Mouse (Mus musculus): ENCODE measurements around the gene Hpse. TPM values are rescaled to one million over a fixed set of nuclear protein-coding genes. Genes with fewer than 3 reads are reported as not detected.

Gene Hpse
- polyA plus RNA-seq, 1 experiment from 2014 or later, result 3.4 TPM

- TF ChIP-seq CTCF (IDR thresholded peaks at IDR 0.05; ENCODE audit: low read depth), result no peak
- H3K27me3 ChIP-seq (ENCODE audit: insufficient read depth, low read length), result no peaks in the 10 kb centered on the region
- DNase-seq (no peak), ATAC-seq (ENCODE audit: insufficient read depth) (no peak)
- no peak overlapping the region for H3K4me2 ChIP-seq
- no peaks in the 10 kb centered on the region for H3K4me1 ChIP-seq (ENCODE audit: insufficient read depth)
- H3K4me3 ChIP-seq (ENCODE audit: low read depth, low read length), result no peak overlapping the region
- 75% methylated on average over 8 of the region's 8 CpGs for WGBS
- no peaks in the 10 kb centered on the region for H3K36me3 ChIP-seq (ENCODE audit: insufficient read depth)
- H3K9me3 ChIP-seq (ENCODE audit: low read depth, low read length), result no peaks in the 10 kb centered on the region
- H3K9ac ChIP-seq, result no peak overlapping the region
- no peak overlapping the region for H3K27ac ChIP-seq (ENCODE audit: low read depth)
These were observed 86.9 kb downstream of the Hpse start for GRCm38 (mm10) chr5:100632540-100633129.

Other genes with a start within 250 kb of the Hpse start
- 18.0 and 18.5 TPM in 2 replicates for gene Lin54, start 219.1 kb downstream of the Hpse start, polyA plus RNA-seq (2014; fragmentation: Nextera tagmentation; extraction: Ambion mirVana)
- 202 and 209 TPM in 2 replicates for gene Cops4, start 201.4 kb downstream of the Hpse start, polyA plus RNA-seq (2014; fragmentation: Nextera tagmentation; extraction: Ambion mirVana)
- 10.0 and 11.5 TPM in 2 replicates for gene Plac8, start 147.5 kb downstream of the Hpse start, polyA plus RNA-seq (2014; fragmentation: Nextera tagmentation; extraction: Ambion mirVana)
- gene Coq2, start 44.6 kb downstream of the Hpse start, polyA plus RNA-seq (2014; fragmentation: Nextera tagmentation; extraction: Ambion mirVana), result 68.7 and 70.9 TPM in 2 replicates
- gene Helq, start 78.9 kb upstream of the Hpse start, polyA plus RNA-seq (2014; fragmentation: Nextera tagmentation; extraction: Ambion mirVana), result 20.3 and 21.6 TPM in 2 replicates
- 161 and 167 TPM in 2 replicates for gene Mrps18c, start 78.9 kb upstream of the Hpse start, polyA plus RNA-seq (2014; fragmentation: Nextera tagmentation; extraction: Ambion mirVana)
- gene Abraxas1, start 101.2 kb upstream of the Hpse start, polyA plus RNA-seq (2014; fragmentation: Nextera tagmentation; extraction: Ambion mirVana), result 30.2 and 32.0 TPM in 2 replicates
- 0.63 and 0.93 TPM in 2 replicates for gene Gpat3, start 126.0 kb upstream of the Hpse start, polyA plus RNA-seq (2014; fragmentation: Nextera tagmentation; extraction: Ambion mirVana)